Mouse (Mus musculus) cerebral cortex, adult 2 months (tissue): ENCODE data around the gene 0610037L13Rik.

Source experiments
- WGBS: fragments of 180-500 bp; shearing (Covaris S2); methylation state at CpG from one replicate; pipeline ENCODE4 v1.1.7; 2018; 5-methylcytosine and 5-hydroxymethylcytosine counted together

0610037L13Rik gene

GRCm38 (mm10) chr4:107889731-107890432, at the start of gene 0610037L13Rik:
TSS of gene 0610037L13Rik (plus strand) at chr4:107889813.
- under 1% methylated on average over 48 of the region's 48 CpGs for WGBS

GRCm38 (mm10) chr4:107843687-107844086, 45.9 kb upstream of the 0610037L13Rik start:
- 63% methylated on average over 8 of the region's 8 CpGs for WGBS

- WGBS = 2% methylated on average over 10 of the region's 10 CpGs
These were observed 44.6 kb upstream of the 0610037L13Rik start for GRCm38 (mm10) chr4:107844971-107845370.

GRCm38 (mm10) chr4:107846795-107847194, 42.8 kb upstream of the 0610037L13Rik start:
- WGBS = 55% methylated on average over 7 of the region's 7 CpGs

GRCm38 (mm10) chr4:107848546-107848945, 41.1 kb upstream of the 0610037L13Rik start:
- 62% methylated on average over 5 of the region's 5 CpGs for WGBS

GRCm38 (mm10) chr4:107849621-107850020, 40.0 kb upstream of the 0610037L13Rik start:
- WGBS = 58% methylated on average over 9 of the region's 9 CpGs

GRCm38 (mm10) chr4:107850091-107850490, 39.5 kb upstream of the 0610037L13Rik start:
- 89% methylated on average over 8 of the region's 8 CpGs for whole genome bisulfite sequencing

GRCm38 (mm10) chr4:107853333-107853732, 36.3 kb upstream of the 0610037L13Rik start:
- 92% methylated on average over 8 of the region's 8 CpGs for WGBS

- 94% methylated on average over 7 of the region's 7 CpGs for WGBS
These were observed 35.8 kb upstream of the 0610037L13Rik start for GRCm38 (mm10) chr4:107853836-107854235.

GRCm38 (mm10) chr4:107856958-107857686, 32.5 kb upstream of the 0610037L13Rik start:
- 41% methylated on average over 11 of the region's 11 CpGs for WGBS

- WGBS = 74% methylated on average over 7 of the region's 7 CpGs
These were observed 30.6 kb upstream of the 0610037L13Rik start for GRCm38 (mm10) chr4:107858995-107859394.

GRCm38 (mm10) chr4:107864866-107865265, 24.7 kb upstream of the 0610037L13Rik start:
- WGBS = 51% methylated on average over 4 of the region's 4 CpGs

- under 1% methylated on average over 48 of the region's 48 CpGs for WGBS
These were observed 10.2 kb upstream of the 0610037L13Rik start, which contains the start of gene Magoh for GRCm38 (mm10) chr4:107879254-107880050. TSS of gene Magoh (plus strand) at chr4:107879755.

- 91% methylated on average over 1 of the region's 1 CpGs for WGBS
These were observed 8.0 kb upstream of the 0610037L13Rik start for GRCm38 (mm10) chr4:107881631-107882030.

GRCm38 (mm10) chr4:107886371-107886770, 3.2 kb upstream of the 0610037L13Rik start:
- 76% methylated on average over 7 of the region's 7 CpGs for WGBS

- under 1% methylated on average over 12 of the region's 12 CpGs for WGBS
These were observed 255 bp upstream of the 0610037L13Rik start for GRCm38 (mm10) chr4:107889385-107889730.

GRCm38 (mm10) chr4:107892663-107893062, 3.0 kb downstream of the 0610037L13Rik start:
- 81% methylated on average over 2 of the region's 2 CpGs for WGBS

GRCm38 (mm10) chr4:107899211-107899927, 9.8 kb downstream of the 0610037L13Rik start:
- WGBS = 88% methylated on average over 5 of the region's 5 CpGs

GRCm38 (mm10) chr4:107900206-107900605, 10.6 kb downstream of the 0610037L13Rik start:
- 95% methylated on average over 3 of the region's 3 CpGs for WGBS

GRCm38 (mm10) chr4:107904252-107904651, 14.6 kb downstream of the 0610037L13Rik start:
- 94% methylated on average over 10 of the region's 10 CpGs for WGBS

- 87% methylated on average over 9 of the region's 9 CpGs for WGBS
These were observed 16.9 kb downstream of the 0610037L13Rik start for GRCm38 (mm10) chr4:107906561-107906960.
